Mouse (Mus musculus) ES-E14 (cell line): Measurements from ENCODE around the gene Csnk2a2.

Experiments
- HCFC1 ChIP-seq: IDR thresholded peaks from 2 replicates; pipeline ENCODE4 v1.6.1; 2012; ENCODE audit warnings: low read length, inconsistent platforms, borderline replicate concordance; ENCODE audit not compliant: insufficient read depth
- ZC3H11A ChIP-seq: IDR thresholded peaks from 2 replicates; pipeline ENCODE4 v1.6.1; 2012; ENCODE audit warnings: low read depth, mild to moderate bottlenecking, inconsistent platforms, low read length, borderline replicate concordance

DNA sequence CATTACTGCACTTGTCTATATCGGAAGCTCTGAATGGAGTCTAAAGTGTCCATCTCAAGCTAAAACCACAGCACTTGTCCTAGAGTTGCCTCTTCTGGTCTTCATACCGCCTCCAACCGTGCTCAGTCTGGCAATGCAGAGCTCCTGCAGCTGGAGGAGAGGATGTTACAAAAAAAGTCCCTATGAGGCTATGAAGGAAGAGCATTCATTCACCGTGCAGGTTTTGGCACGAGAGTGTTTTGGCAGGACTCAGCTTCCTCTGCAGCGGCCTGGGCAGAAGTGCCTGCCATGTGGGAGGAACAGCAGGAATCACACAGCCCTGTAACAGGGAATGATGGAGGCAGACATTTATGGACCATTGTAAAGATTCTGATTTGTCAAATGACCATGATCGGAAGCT is 12.6 kb upstream of the Csnk2a2 start:
- TF ChIP-seq ZC3H11A, result no peak
- TF ChIP-seq HCFC1, result no peak
